Mouse (Mus musculus) testis, adult 2 months (tissue): ENCODE measurements around the gene Ccpg1os. TPM values are rescaled to one million over a fixed set of nuclear protein-coding genes. Genes with fewer than 3 reads are reported as not detected.

Experiments used
- H3K27ac ChIP-seq: fragments of 200-500 bp; 2 replicates; pipeline ENCODE4 v1.5.1; 2012; ENCODE audit warnings: low read depth, low read length; ENCODE audit not compliant: control insufficient read depth, insufficient read depth
- H3K27me3 ChIP-seq: fragments of 200-500 bp; 2 replicates; pipeline ENCODE4 v1.6.1; 2012; ENCODE audit warnings: mild to moderate bottlenecking, low read length, moderate library complexity; ENCODE audit not compliant: control insufficient read depth, insufficient read depth
- H3K36me3 ChIP-seq: fragments of 200-500 bp; 2 replicates; pipeline ENCODE4 v1.6.1; 2012; ENCODE audit warnings: mild to moderate bottlenecking, low read length; ENCODE audit not compliant: control insufficient read depth, insufficient read depth
- H3K4me1 ChIP-seq: fragments of 200-500 bp; 2 replicates; pipeline ENCODE4 v1.6.1; 2012; ENCODE audit warnings: low read length; ENCODE audit not compliant: control insufficient read depth, insufficient read depth
- H3K4me3 ChIP-seq: fragments of 200-500 bp; 2 replicates; pipeline ENCODE4 v1.5.1; 2012; ENCODE audit warnings: low read depth, mild to moderate bottlenecking, low read length, moderate library complexity, mixed read lengths; ENCODE audit not compliant: control insufficient read depth
- CTCF ChIP-seq: fragments of 200-500 bp; IDR thresholded peaks from 2 replicates; pipeline ENCODE4 v1.5.1; 2012; ENCODE audit warnings: low read depth, mild to moderate bottlenecking, inconsistent platforms, low read length, moderate library complexity; ENCODE audit not compliant: control insufficient read depth, insufficient read depth, insufficient replicate concordance
- POLR2A ChIP-seq: fragments of 200-500 bp; IDR thresholded peaks from 2 replicates; pipeline ENCODE4 v1.6.1; 2012; ENCODE audit warnings: low read depth, mild to moderate bottlenecking, inconsistent platforms, low read length, moderate library complexity; ENCODE audit not compliant: control insufficient read depth
- polyA plus RNA-seq: library from polyadenylated mRNA; depleted of rRNA; stranded (reverse); fragments of >200 nt; gene quantifications from 2 replicates; pipeline ENCODE4 v1.2.3, GENCODE M21; 2012

Ccpg1os gene
- polyA plus RNA-seq, 1 experiment: 293 TPM

DNA sequence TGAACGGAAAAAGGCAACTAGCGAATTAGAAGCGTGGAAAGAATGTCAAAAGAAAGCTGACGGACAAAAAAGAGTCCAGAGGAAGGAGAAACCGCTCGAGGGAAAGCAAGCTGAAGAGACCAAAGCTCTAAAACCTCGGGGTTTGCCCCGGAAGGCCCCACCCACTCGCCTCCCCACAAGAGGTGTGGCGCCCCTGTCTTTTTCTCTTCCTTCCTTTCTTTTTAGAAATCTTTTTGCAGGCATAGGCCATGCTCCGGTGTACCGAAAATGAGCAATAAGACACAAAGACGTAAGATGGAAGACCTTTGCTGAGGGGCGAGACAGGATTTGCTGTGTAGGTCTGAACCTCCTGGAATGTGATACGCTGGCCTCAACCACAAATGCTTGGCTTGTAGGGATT lies 23.2 kb downstream of the Ccpg1os start:
- TF ChIP-seq CTCF: no peak
- TF ChIP-seq POLR2A: no peak
- H3K27me3 ChIP-seq: no peaks in the 10 kb centered on the region
- H3K4me3 ChIP-seq: no peak overlapping the region
- peaks cover 5% of the 10 kb centered on the region; the same call in 1 of the 2 replicates for H3K4me1 ChIP-seq
- no peak overlapping the region for H3K27ac ChIP-seq
- peaks cover 1% of the 10 kb centered on the region for H3K36me3 ChIP-seq

DNA sequence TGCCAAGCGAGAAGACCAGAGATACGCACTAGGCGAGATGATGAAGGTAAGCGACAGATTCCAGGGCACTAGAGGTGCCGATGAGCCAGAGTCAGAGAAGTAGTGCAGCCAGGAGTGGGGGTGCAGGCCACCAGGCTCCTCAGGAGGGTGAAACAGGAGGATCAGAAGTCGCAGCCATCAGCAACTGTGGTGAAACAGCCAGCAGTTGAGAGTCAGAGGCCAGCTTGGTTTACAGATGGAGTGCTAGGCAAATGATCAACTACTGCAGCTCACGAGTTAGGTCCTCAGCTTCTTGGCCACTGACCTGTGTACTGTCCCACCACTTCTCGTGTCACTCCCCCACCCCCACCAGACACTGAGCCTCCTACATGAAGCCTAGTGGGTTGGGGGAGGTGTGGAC lies 23.8 kb downstream of the Ccpg1os start:
- Histone ChIP-seq H3K27ac (no peak overlapping the region), H3K27me3 (no peaks in the 10 kb centered on the region), H3K4me1 (peaks cover 5% of the 10 kb centered on the region; the same call in 1 of the 2 replicates), H3K36me3 (peaks cover 1% of the 10 kb centered on the region), H3K4me3 (no peak overlapping the region)
- TF ChIP-seq POLR2A: no peak
- no peak for TF ChIP-seq CTCF

DNA sequence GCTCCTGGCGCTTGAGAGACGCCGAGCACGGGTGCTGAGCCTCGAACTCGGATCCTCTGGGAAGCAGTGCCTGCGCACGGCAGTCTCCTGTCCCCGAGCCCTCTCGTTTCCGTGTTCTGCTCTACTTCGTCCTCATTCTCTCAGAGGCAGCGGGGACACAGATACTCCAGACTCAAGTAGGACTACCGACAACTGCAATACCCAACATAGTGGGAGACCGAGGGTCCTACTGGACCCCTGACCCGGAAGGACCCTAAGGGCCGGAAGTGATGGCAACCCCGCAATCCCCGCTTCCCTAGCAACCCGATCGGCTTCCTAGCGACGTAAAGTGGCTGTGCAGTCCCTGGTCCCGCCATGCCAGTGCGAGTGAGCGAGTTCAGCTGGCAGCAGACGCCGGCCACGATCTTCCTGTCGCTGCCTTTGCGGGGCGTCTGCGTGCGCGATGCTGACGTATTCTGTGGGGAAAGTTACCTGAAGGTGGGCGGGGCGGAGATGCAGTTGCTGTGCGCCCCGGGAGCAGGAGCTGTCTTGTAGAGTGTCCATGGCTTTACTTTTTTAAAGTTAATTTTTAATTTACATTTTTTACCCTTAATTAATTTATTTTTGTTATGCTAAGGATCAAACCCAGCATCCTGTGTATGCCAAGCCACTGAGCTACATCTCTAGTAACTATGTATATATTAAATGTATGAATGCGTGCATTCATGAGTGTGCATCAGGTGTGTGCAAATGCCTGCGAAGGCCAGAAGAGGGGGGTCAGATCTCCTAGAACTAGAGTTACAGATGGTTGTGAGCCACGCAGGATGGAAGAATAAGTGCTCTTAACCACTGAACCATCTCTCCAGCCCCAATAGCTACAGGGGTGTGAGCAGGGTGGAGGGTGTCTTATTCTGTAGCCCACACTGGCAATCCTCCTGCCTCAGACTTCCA lies 26.4 kb downstream of the Ccpg1os start, which contains the start of the genes Dyx1c1 and Gm44503:
TSS of gene Dyx1c1 (plus strand) at position 265 of the 930 bp plus-strand sequence.
TSS of gene Gm44503 (plus strand) at position 332 of the 930 bp plus-strand sequence.
- H3K27me3 ChIP-seq: no peaks in the 10 kb centered on the region
- H3K36me3 ChIP-seq: peaks cover 1% of the 10 kb centered on the region; the same call in 1 of the 2 replicates
- TF ChIP-seq CTCF (no peak), POLR2A (peak; percentile 89)
- H3K27ac ChIP-seq: peak within 1 kb of the TSS; percentile 78
- peak within 1 kb of the TSS; percentile 97 for H3K4me3 ChIP-seq
- H3K4me1 ChIP-seq: peaks cover 5% of the 10 kb centered on the region; the same call in 1 of the 2 replicates

DNA sequence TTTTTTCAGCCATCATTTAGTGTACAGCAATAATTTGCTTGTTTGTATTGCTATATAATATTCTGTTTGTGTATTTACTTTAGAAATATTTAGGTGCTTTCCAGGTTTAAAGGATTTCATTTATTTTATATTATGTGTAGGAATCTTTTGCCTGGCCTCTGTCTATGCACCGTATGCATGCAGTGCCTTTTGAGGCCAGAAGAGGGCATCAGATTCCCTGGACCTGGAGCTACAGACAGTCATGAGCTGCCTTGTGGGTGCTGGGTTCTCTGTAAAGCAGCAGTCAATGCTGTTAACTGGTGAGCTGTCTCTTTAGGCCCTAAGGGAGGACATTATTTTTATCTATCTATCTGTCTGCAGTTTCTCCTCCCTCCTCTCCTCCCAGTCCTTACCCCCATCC lies 29.6 kb downstream of the Ccpg1os start:
- Histone ChIP-seq H3K4me3 (no peak overlapping the region), H3K27ac (no peak overlapping the region), H3K27me3 (no peaks in the 10 kb centered on the region), H3K4me1 (peaks cover 4% of the 10 kb centered on the region; the same call in 1 of the 2 replicates), H3K36me3 (no peaks in the 10 kb centered on the region)
- TF ChIP-seq POLR2A: no peak
- peak; percentile 67; the same call in 1 of the 2 replicates for TF ChIP-seq CTCF

DNA sequence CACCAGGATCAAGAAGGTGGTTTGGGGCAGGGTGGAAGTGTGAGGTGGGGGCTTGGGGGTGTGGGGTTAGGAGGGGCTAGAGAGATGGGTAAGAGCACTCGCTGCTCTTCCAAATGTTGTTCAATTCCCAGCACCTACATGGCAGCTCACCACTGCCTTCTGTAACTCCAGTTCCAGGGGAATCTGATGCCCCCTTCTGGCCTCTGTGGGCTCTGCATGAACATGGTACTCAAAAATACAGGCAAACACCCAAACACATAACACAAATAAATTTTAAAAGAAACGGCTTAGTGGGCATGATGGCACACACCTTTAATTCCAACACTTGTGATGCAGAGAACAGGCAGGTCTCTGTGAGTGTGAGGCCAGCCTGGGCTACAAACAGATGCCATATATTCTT lies 30.4 kb downstream of the Ccpg1os start:
- Histone ChIP-seq H3K4me1 (peaks cover 4% of the 10 kb centered on the region; the same call in 1 of the 2 replicates), H3K36me3 (no peaks in the 10 kb centered on the region), H3K4me3 (no peak overlapping the region), H3K27ac (no peak overlapping the region), H3K27me3 (no peaks in the 10 kb centered on the region)
- TF ChIP-seq CTCF: no peak
- no peak for TF ChIP-seq POLR2A

DNA sequence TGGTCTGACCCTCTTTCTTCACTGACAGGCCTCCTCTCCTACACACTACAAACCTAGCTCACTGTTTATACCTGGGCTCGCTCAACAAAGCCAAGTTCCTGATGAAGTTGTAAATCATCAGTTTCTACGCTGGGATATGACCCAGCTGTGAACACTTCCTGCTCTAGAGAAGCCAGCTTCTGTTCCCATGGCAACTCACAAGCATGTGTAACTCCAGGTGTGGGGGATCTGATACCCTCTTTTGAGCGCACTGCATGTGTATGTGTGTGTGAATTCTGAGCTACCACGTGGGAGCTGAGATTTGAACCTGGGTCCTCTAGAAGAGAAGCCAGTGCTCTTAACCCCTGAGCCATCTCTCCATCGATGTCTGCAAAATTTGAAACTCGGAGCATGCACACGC lies 35.6 kb downstream of the Ccpg1os start:
- Histone ChIP-seq H3K4me1 (peaks cover 6% of the 10 kb centered on the region), H3K36me3 (no peaks in the 10 kb centered on the region), H3K27ac (no peak overlapping the region), H3K27me3 (no peaks in the 10 kb centered on the region), H3K4me3 (no peak overlapping the region)
- TF ChIP-seq POLR2A: no peak
- no peak for TF ChIP-seq CTCF

DNA sequence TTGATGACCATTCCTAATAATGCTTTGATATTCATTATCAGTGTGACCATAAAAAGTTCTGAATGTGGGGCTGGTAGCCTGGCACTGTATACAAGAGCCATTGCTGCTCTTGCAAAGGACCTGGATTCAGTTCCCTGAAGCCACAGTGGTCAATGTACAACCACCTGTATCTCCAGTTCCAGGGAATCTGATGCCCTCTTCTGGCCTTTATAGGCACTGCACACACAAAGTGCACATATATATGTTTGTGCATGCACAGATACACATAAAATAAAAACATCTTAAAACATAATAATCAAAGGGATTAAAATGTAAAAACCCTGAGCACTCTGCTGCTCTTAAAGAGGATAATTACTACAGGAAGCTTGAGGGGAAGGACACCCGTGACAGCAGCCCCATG lies 38.2 kb downstream of the Ccpg1os start:
- no peak overlapping the region for H3K27ac ChIP-seq
- H3K36me3 ChIP-seq: no peaks in the 10 kb centered on the region
- TF ChIP-seq POLR2A: no peak
- no peak overlapping the region for H3K4me3 ChIP-seq
- H3K27me3 ChIP-seq: no peaks in the 10 kb centered on the region
- peaks cover 6% of the 10 kb centered on the region for H3K4me1 ChIP-seq
